In genomic region chr1:193337787-193338310, GRCm38 (mm10) we compare ENCODE assay signal across 12 mouse cellular contexts. TPM values are rescaled to one million over a fixed set of nuclear protein-coding genes. Genes with fewer than 3 reads are reported as not detected.
DNase-seq lines count a peak whose midpoint lies in the region; ATAC-seq and TF ChIP-seq lines count a peak whose summit lies in the region.
"Had no signal": no experiment of that assay in that cellular context is flagged by ENCODE, and none has a peak within 500 bp of the region (broad histone marks: within the 10 kb centered on the region; RNA-seq: fewer than 3 reads in every experiment).

No protein-coding gene starts in this region.

- no peaks in the 10 kb centered on the region for H3K9me3 ChIP-seq in embryonic facial prominence, embryonic 14.5 days (ENCODE audit: control insufficient read depth, low read length)
- H3K9me3 ChIP-seq in embryonic facial prominence, embryonic 10.5 days, result no peaks in the 10 kb centered on the region
- no peaks in the 10 kb centered on the region for H3K9me3 ChIP-seq in hindbrain, embryonic 13.5 days
- no peaks in the 10 kb centered on the region for H3K9me3 ChIP-seq in hindbrain, embryonic 12.5 days (replicated peaks)
- H3K9me3 ChIP-seq in hindbrain, postnatal 0 days (ENCODE audit: low read length), result no peaks in the 10 kb centered on the region

- no peak for ATAC-seq in embryonic facial prominence, embryonic 14.5 days (ENCODE audit: low read depth)
- no peak for ATAC-seq in hindbrain, embryonic 13.5 days (ENCODE audit: low FRiP score)
- ATAC-seq in hindbrain, embryonic 12.5 days (ENCODE audit: low FRiP score), result no peak
- ATAC-seq in hindbrain, postnatal 0 days, result no peak; the same call in 1 of the 2 replicates

- no peak overlapping the region for H3K4me3 ChIP-seq in embryonic facial prominence, embryonic 14.5 days (ENCODE audit: low read depth, low read length)
- no peak overlapping the region for H3K4me3 ChIP-seq in embryonic facial prominence, embryonic 10.5 days
- no peak overlapping the region for H3K4me3 ChIP-seq in hindbrain, embryonic 13.5 days
- H3K4me3 ChIP-seq in hindbrain, embryonic 12.5 days, result no peak overlapping the region
- H3K4me3 ChIP-seq in hindbrain, postnatal 0 days (ENCODE audit: low read length), result no peak overlapping the region

- H3K4me2 ChIP-seq in embryonic facial prominence, embryonic 14.5 days (ENCODE audit: low read depth, low read length), result no peak overlapping the region
- H3K4me2 ChIP-seq in hindbrain, embryonic 13.5 days, result no peak overlapping the region
- H3K4me2 ChIP-seq in hindbrain, embryonic 12.5 days (replicated peaks), result no peak overlapping the region
- no peak overlapping the region for H3K4me2 ChIP-seq in hindbrain, postnatal 0 days (ENCODE audit: low read depth, low read length)

- H3K27me3 ChIP-seq in embryonic facial prominence, embryonic 14.5 days (replicated peaks; ENCODE audit: control insufficient read depth, insufficient read depth, low read length), result no peaks in the 10 kb centered on the region
- no peaks in the 10 kb centered on the region for H3K27me3 ChIP-seq in embryonic facial prominence, embryonic 10.5 days (replicated peaks; ENCODE audit: low read depth, poor library complexity, severe bottlenecking)
- no peaks in the 10 kb centered on the region for H3K27me3 ChIP-seq in hindbrain, embryonic 13.5 days
- H3K27me3 ChIP-seq in hindbrain, embryonic 12.5 days, result no peaks in the 10 kb centered on the region; the same call in 1 of the 2 replicates
- H3K27me3 ChIP-seq in hindbrain, postnatal 0 days (ENCODE audit: insufficient read depth, low read length), result no peaks in the 10 kb centered on the region

- peaks cover 6% of the 10 kb centered on the region; the same call in 1 of the 2 replicates for H3K4me1 ChIP-seq in embryonic facial prominence, embryonic 14.5 days (ENCODE audit: control insufficient read depth, insufficient read depth, low read length)
- peaks cover 27% of the 10 kb centered on the region for H3K4me1 ChIP-seq in embryonic facial prominence, embryonic 10.5 days
- H3K4me1 ChIP-seq in hindbrain, embryonic 13.5 days (replicated peaks), result peaks cover 32% of the 10 kb centered on the region
- peaks cover 9% of the 10 kb centered on the region; the same call in 1 of the 2 replicates for H3K4me1 ChIP-seq in hindbrain, embryonic 12.5 days
- H3K4me1 ChIP-seq in hindbrain, postnatal 0 days (ENCODE audit: insufficient read depth, low read length), result peaks cover 26% of the 10 kb centered on the region

- TF ChIP-seq CTCF in hindbrain, postnatal 0 days (IDR thresholded peaks at IDR 0.05; ENCODE audit: low read depth), result no peak

- H3K27ac ChIP-seq in embryonic facial prominence, embryonic 14.5 days (replicated peaks; ENCODE audit: low read depth, low read length), result no peak overlapping the region
- H3K27ac ChIP-seq in embryonic facial prominence, embryonic 10.5 days (replicated peaks), result no peak overlapping the region
- 0 out of 2 replicates have a peak overlapping the region, but pooled peaks have one; percentile 10 for H3K27ac ChIP-seq in hindbrain, embryonic 13.5 days
- H3K27ac ChIP-seq in hindbrain, embryonic 12.5 days, result no peak overlapping the region
- H3K27ac ChIP-seq in hindbrain, postnatal 0 days, result peak overlapping the region; percentile 6; the same call in 1 of the 2 replicates
- H3K27ac ChIP-seq: kidney, postnatal 0 days had no signal

- 51% methylated on average over 4 of the region's 4 CpGs for WGBS in embryonic facial prominence, embryonic 14.5 days
- WGBS in embryonic facial prominence, embryonic 10.5 days, result 55% methylated on average over 4 of the region's 4 CpGs
- WGBS in hindbrain, embryonic 13.5 days, result 57% methylated on average over 4 of the region's 4 CpGs
- WGBS in hindbrain, embryonic 12.5 days, result 61% methylated on average over 4 of the region's 4 CpGs
- WGBS in hindbrain, postnatal 0 days, result 54% methylated on average over 4 of the region's 4 CpGs

- H3K9ac ChIP-seq in embryonic facial prominence, embryonic 14.5 days (ENCODE audit: low read depth, low read length), result 0 out of 2 replicates have a peak overlapping the region, but pooled peaks have one; percentile 30
- H3K9ac ChIP-seq in hindbrain, embryonic 13.5 days, result 0 out of 2 replicates have a peak overlapping the region, but pooled peaks have one; percentile 39
- H3K9ac ChIP-seq in hindbrain, embryonic 12.5 days, result no peak overlapping the region
- no peak overlapping the region for H3K9ac ChIP-seq in hindbrain, postnatal 0 days (replicated peaks; ENCODE audit: low read length)

- no peaks in the 10 kb centered on the region for H3K36me3 ChIP-seq in embryonic facial prominence, embryonic 14.5 days (ENCODE audit: control insufficient read depth, insufficient read depth, low read length)
- no peaks in the 10 kb centered on the region for H3K36me3 ChIP-seq in embryonic facial prominence, embryonic 10.5 days (replicated peaks)
- no peaks in the 10 kb centered on the region for H3K36me3 ChIP-seq in hindbrain, embryonic 13.5 days
- no peaks in the 10 kb centered on the region for H3K36me3 ChIP-seq in hindbrain, embryonic 12.5 days
- H3K36me3 ChIP-seq in hindbrain, postnatal 0 days (ENCODE audit: insufficient read depth, low read length), result no peaks in the 10 kb centered on the region

- no peak for DNase-seq in embryonic facial prominence, embryonic 14.5 days (ENCODE audit: low spot score)
- no peak for DNase-seq in embryonic facial prominence, embryonic 10.5 days (ENCODE audit: low spot score)
- no peak for DNase-seq in hindbrain, postnatal 0 days (ENCODE audit: low spot score)
- peak; percentile 59 for DNase-seq in thymus, postnatal 14 days
- no peak for DNase-seq in cerebellum, postnatal 10 days
- DNase-seq in adrenal gland, postnatal 36 days, result no peak
- DNase-seq: cerebellum, adult 11 months; lung, postnatal 4 days had no signal

RNA-seq across cellular contexts. Expression of gene Camk1g, which starts 32.2 kb away (rescaled TPM):
- 11.9 and 13.1 TPM in 2 replicates for polyA plus RNA-seq in embryonic facial prominence, embryonic 14.5 days (2014; fragmentation: Nextera tagmentation; extraction: Ambion mirVana)
- polyA plus RNA-seq in embryonic facial prominence, embryonic 10.5 days (2016; fragmentation: Nextera tagmentation; extraction: Ambion mirVana), result 15.6 and 17.5 TPM in 2 replicates
- 31.7 and 35.5 TPM in 2 replicates for polyA plus RNA-seq in hindbrain, embryonic 13.5 days (2015; fragmentation: Nextera tagmentation; extraction: Ambion mirVana)
- polyA plus RNA-seq in hindbrain, embryonic 12.5 days (2016; fragmentation: Nextera tagmentation; extraction: Ambion mirVana), result 19.7 and 20.3 TPM in 2 replicates
- 32.9 and 34.6 TPM in 2 replicates for total RNA-seq in hindbrain, postnatal 0 days (2014; rRNA removed)
- polyA plus RNA-seq in hindbrain, postnatal 0 days (2015; fragmentation: Nextera tagmentation; extraction: Ambion mirVana), result 30.9 and 35.1 TPM in 2 replicates
- total RNA-seq in adrenal gland, postnatal 36 days (2021), result under 1 TPM; 0.26 TPM
- total RNA-seq: granulocyte monocyte progenitor cell, adult 5-6 weeks had no signal

Comparison
In these comparisons a context has a peak if more than half of its experiments do, and no peak if none do; other contexts are left out.
1. H3K27ac ChIP-seq: peak in hindbrain, embryonic 13.5 days (single experiment) and hindbrain, postnatal 0 days (single experiment); none in embryonic facial prominence, embryonic 14.5 days (single experiment), embryonic facial prominence, embryonic 10.5 days (single experiment) and hindbrain, embryonic 12.5 days (single experiment).
2. H3K9ac ChIP-seq: peak in embryonic facial prominence, embryonic 14.5 days (single experiment) and hindbrain, embryonic 13.5 days (single experiment); none in hindbrain, embryonic 12.5 days (single experiment) and hindbrain, postnatal 0 days (single experiment).